Mouse (Mus musculus) midbrain, embryonic 15.5 days (tissue): ENCODE measurements around the gene Ttc8. TPM values are rescaled to one million over a fixed set of nuclear protein-coding genes. Genes with fewer than 3 reads are reported as not detected.
A peak's percentile ranks its signal among the peaks of the same experiment; 100 is the strongest.

Experiments
- ATAC-seq: fragments of 200-750 bp; cut with Nextera tagmentation; replicated peaks from 2 replicates; pipeline ENCODE4 v1.8.0; 2017; ENCODE audit warnings: moderate TSS enrichment
- H3K27ac ChIP-seq: fragments of 300-500 bp; sonication (generic); 2 replicates; pipeline ENCODE4 v1.5.1; 2015; ENCODE audit warnings: mild to moderate bottlenecking, inconsistent platforms
- H3K27me3 ChIP-seq: fragments of 300-500 bp; sonication (generic); replicated peaks from 2 replicates; pipeline ENCODE4 v1.6.1; 2015; ENCODE audit warnings: inconsistent platforms
- H3K36me3 ChIP-seq: fragments of 300-500 bp; sonication (generic); replicated peaks from 2 replicates; pipeline ENCODE4 v1.6.1; 2015; ENCODE audit warnings: inconsistent platforms
- H3K4me1 ChIP-seq: fragments of 300-500 bp; sonication (generic); 2 replicates; pipeline ENCODE4 v1.6.1; 2015; ENCODE audit warnings: inconsistent platforms
- H3K4me2 ChIP-seq: fragments of 300-500 bp; sonication (generic); 2 replicates; pipeline ENCODE4 v1.6.1; 2015; ENCODE audit warnings: inconsistent platforms, mild to moderate bottlenecking, moderate library complexity
- H3K4me3 ChIP-seq: fragments of 300-500 bp; sonication (generic); 2 replicates; pipeline ENCODE4 v1.5.1; 2015; ENCODE audit warnings: mild to moderate bottlenecking, inconsistent platforms
- H3K9ac ChIP-seq: fragments of 300-500 bp; sonication (generic); 2 replicates; pipeline ENCODE4 v1.6.1; 2015; ENCODE audit warnings: mild to moderate bottlenecking, inconsistent platforms
- H3K9me3 ChIP-seq: fragments of 300-500 bp; sonication (generic); 2 replicates; pipeline ENCODE4 v1.6.1; 2016; ENCODE audit warnings: inconsistent platforms
- WGBS: fragments of 180-500 bp; shearing (Covaris S2); methylation state at CpG from one replicate; pipeline ENCODE4 v1.1.7; 2015; ENCODE audit warnings: mixed read lengths; 5-methylcytosine and 5-hydroxymethylcytosine counted together
- polyA plus RNA-seq: library from polyadenylated mRNA; unstranded; fragments of >200 nt; fragmentation: Nextera tagmentation; extraction: Ambion mirVana; gene quantifications from 2 replicates; pipeline ENCODE4 v1.2.1, GENCODE M21; 2015

The Ttc8 gene
- polyA plus RNA-seq, result 36.8 and 39.3 TPM in 2 replicates

DNA sequence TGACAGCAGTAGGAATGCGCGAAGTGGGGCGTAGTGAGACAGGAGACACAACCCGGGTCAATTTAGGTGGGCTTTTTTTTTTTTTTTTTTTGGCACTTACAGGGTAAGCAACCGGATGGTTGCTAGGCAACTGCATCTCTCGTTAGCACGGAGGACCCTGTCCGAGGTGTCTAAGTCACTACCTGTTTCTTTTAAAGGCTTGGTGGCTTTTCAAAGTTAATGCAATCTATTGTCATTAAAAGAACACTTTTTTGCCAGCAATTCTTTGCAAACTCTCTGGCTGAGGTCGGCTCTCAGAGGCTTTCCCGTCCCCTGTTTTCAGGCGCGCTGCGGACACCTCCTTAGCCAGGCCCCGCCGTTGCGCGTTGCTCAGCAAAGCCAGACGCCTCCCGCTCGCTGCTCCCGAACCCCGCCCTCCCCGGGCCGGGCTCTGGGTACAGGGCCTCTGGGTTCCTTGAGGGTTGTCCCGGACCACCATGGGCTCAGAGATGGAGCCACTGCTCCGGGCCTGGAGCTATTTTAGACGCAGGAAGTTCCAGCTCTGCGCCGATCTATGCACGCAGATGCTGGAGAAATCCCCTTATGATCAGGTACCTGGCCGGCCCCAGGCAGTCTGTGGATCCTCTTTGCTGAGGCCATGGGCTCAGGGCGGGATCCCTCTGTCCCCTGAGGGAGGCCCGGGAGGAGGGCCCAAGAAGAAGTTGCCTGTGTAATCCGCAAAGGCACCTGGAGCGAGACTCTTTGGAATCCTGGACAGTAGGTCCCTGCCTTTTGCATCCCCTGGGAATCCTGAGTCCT is at the start of gene Ttc8:
TSS of gene Ttc8 (plus strand) at position 381 of the 798 bp plus-strand sequence.
- Histone ChIP-seq H3K27me3 (no peaks in the 10 kb centered on the region), H3K9ac (peak within 1 kb of the TSS; percentile 79), H3K4me3 (peak within 1 kb of the TSS; percentile 58), H3K4me1 (peaks cover 30% of the 10 kb centered on the region), H3K9me3 (no peaks in the 10 kb centered on the region), H3K36me3 (no peaks in the 10 kb centered on the region), H3K27ac (peak within 1 kb of the TSS; percentile 87), H3K4me2 (peak within 1 kb of the TSS; percentile 71)
- ATAC-seq, result peak; percentile 97
- under 1% methylated on average over 35 of the region's 35 CpGs for WGBS

DNA sequence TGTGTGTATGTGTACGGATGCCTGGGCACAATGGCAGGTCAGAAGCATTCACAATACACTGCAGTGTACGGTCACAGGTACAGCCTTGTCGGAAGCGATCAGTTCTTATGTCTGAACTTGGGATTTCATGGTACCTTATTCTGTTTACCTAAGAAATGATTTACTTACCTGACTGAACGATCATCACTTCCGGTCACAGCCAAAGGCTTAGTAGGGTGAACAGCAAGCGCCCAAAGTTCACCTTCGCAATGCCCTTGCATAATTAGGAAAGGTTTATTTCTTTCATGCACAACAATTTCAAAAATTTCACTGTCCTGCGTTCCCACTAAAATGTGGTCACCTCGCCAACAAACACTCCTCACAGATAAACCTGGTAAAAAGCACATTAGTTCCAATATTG is 47.5 kb upstream of the Ttc8 start:
- no peaks in the 10 kb centered on the region for H3K9me3 ChIP-seq
- H3K4me2 ChIP-seq, result no peak overlapping the region
- peaks cover 6% of the 10 kb centered on the region for H3K36me3 ChIP-seq
- no peaks in the 10 kb centered on the region for H3K27me3 ChIP-seq
- H3K27ac ChIP-seq, result no peak overlapping the region
- H3K4me1 ChIP-seq, result no peaks in the 10 kb centered on the region
- ATAC-seq, result no peak
- H3K9ac ChIP-seq, result no peak overlapping the region
- WGBS, result 96% methylated on average over 10 of the region's 10 CpGs
- no peak overlapping the region for H3K4me3 ChIP-seq

DNA sequence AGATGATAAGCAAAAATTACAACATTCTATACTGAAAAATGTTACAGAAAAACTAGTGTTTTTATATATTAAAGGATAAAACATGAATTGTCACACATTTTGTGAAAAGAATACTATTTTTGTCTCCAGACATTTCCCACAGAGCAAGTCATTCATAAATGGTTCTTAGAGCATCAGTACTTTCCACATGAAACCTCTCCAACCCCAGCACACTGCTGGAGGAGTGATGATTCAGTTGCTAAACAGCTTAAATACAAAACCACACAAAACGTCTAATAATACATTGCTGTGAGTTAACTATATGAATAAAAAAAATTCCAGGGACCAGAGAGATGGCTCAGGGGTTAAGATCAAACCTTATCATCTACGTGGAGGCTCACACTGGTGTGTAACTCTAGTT is 45.2 kb upstream of the Ttc8 start:
- Histone ChIP-seq H3K9me3 (no peaks in the 10 kb centered on the region), H3K27me3 (no peaks in the 10 kb centered on the region), H3K4me2 (no peak overlapping the region), H3K4me3 (no peak overlapping the region), H3K4me1 (no peaks in the 10 kb centered on the region), H3K9ac (no peak overlapping the region), H3K27ac (no peak overlapping the region), H3K36me3 (peaks cover 1% of the 10 kb centered on the region; the same call in 1 of the 2 replicates)
- 65% methylated on average over 2 of the region's 2 CpGs for WGBS
- ATAC-seq, result no peak

DNA sequence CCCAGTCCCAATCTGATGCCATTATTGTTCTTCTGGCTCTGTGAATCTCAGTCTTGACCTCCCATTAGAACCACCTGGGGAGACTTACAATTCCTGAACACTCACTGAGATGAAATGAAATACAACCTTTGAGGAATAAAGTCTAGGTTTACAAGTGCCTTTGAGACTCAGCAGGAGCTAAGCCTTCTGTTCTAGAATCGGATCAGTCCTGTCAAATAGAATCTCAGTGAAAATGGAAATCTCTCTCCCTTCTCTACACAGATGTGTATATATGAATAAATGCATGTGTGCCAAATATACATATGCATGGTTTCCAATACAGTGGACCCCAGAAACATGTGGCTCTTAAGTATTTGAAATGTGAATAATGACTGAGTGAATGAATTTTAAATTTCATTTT is 41.7 kb upstream of the Ttc8 start:
- WGBS, result 28% methylated on average over 1 of the region's 1 CpGs
- Histone ChIP-seq H3K9ac (no peak overlapping the region), H3K9me3 (no peaks in the 10 kb centered on the region), H3K27ac (no peak overlapping the region), H3K27me3 (no peaks in the 10 kb centered on the region), H3K4me3 (no peak overlapping the region), H3K4me2 (no peak overlapping the region), H3K36me3 (no peaks in the 10 kb centered on the region), H3K4me1 (no peaks in the 10 kb centered on the region)
- ATAC-seq, result 0 out of 2 replicates have a peak, but pooled peaks have one; percentile 39

DNA sequence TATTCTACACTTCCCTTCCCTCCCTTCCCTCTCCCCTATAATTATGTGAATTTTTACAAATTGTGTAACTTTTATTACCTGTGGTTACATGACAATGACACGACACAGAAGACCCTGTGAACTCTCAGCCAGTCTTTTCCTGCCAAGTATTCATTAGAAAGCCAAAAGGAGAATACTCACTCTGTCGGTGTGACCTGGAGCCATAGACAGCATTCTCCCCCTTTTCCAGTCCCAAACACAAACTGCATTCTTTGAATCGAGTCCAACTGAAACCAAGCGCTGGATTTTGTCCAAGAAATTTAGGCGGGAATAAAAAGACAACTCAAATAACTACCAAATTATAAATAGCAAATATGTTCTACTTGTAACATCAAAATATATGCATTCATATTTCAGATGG is 38.6 kb upstream of the Ttc8 start:
- ATAC-seq, result no peak
- Histone ChIP-seq H3K27me3 (no peaks in the 10 kb centered on the region), H3K4me1 (no peaks in the 10 kb centered on the region), H3K9me3 (no peaks in the 10 kb centered on the region), H3K4me3 (no peak overlapping the region), H3K27ac (no peak overlapping the region), H3K36me3 (no peaks in the 10 kb centered on the region), H3K4me2 (no peak overlapping the region), H3K9ac (no peak overlapping the region)
- 62% methylated on average over 5 of the region's 5 CpGs for WGBS

DNA sequence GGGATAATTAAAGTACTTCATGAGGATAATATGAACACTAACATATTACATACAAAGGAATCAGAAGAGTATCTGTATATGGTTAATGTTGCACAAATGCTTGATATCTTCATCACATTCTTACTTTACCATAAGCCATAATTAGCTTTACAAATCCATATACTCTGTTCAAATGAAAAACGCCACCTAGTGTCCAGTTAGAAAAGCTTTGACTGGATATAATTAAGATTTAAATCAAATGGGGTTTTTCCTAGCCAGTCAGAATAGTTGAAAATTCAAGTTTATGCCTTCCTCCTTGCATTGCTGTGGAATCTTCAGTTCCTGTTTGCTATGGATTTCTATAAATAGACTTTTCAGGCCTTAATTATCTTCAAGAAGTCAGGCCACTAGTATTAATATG is 35.9 kb upstream of the Ttc8 start:
- no peak overlapping the region for H3K9ac ChIP-seq
- ATAC-seq, result no peak
- no peaks in the 10 kb centered on the region for H3K27me3 ChIP-seq
- H3K4me2 ChIP-seq, result no peak overlapping the region
- WGBS, result 14% methylated on average over 1 of the region's 1 CpGs
- no peaks in the 10 kb centered on the region for H3K9me3 ChIP-seq
- H3K27ac ChIP-seq, result no peak overlapping the region
- H3K36me3 ChIP-seq, result no peaks in the 10 kb centered on the region
- H3K4me1 ChIP-seq, result no peaks in the 10 kb centered on the region
- no peak overlapping the region for H3K4me3 ChIP-seq

DNA sequence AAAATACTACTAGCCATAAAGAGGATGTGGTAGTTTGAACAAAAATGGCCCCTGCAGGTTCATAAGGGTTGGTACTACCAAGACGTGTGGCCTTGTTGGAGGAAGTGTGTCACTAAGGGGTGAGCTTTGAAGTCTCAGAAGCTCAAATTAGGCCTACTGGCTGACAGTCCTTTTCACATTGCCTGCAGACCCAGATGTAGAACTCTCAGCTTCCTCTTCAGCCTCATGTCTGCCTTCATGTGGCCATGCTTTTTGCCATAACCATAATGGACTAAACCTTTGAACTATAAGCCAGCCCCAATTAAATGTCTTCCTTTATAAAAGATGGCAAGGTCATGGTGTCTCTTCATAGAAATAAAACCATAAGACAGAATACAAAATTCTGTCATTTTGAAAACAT is 23.6 kb upstream of the Ttc8 start:
- WGBS, result 52% methylated on average over 1 of the region's 1 CpGs

DNA sequence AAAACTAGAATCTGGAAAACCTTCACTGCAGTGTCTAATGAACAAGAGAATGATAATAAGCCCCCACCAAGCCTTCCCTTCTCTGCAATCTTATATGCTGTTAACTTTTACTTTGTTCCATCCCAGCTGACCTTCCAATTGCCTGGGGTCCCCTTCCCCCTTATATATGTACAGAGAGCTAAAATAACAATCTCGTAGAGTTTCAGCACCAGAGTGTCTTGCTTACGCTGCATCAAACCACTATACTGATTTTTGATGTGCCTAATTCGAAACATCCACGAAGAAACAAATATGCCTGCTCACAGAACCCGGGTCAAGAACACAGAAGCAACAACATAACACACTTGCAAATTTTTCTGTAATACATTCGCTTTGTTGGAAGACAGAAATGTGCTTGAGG is 20.7 kb upstream of the Ttc8 start:
- Histone ChIP-seq H3K4me1 (peaks cover 19% of the 10 kb centered on the region), H3K27me3 (no peaks in the 10 kb centered on the region), H3K9me3 (no peaks in the 10 kb centered on the region), H3K9ac (peak overlapping the region; percentile 85), H3K36me3 (no peaks in the 10 kb centered on the region), H3K4me3 (peak overlapping the region; percentile 89), H3K4me2 (peak overlapping the region; percentile 70), H3K27ac (no peak overlapping the region)
- no peak for ATAC-seq
- WGBS, result 28% methylated on average over 6 of the region's 6 CpGs

More for the DNA sequence above, 23.6 kb upstream of the Ttc8 start:
- Histone ChIP-seq H3K27ac (no peak overlapping the region), H3K4me3 (no peak overlapping the region), H3K9ac (no peak overlapping the region), H3K27me3 (no peaks in the 10 kb centered on the region), H3K4me1 (peaks cover 19% of the 10 kb centered on the region), H3K4me2 (no peak overlapping the region), H3K9me3 (no peaks in the 10 kb centered on the region), H3K36me3 (no peaks in the 10 kb centered on the region)
- ATAC-seq, result no peak

DNA sequence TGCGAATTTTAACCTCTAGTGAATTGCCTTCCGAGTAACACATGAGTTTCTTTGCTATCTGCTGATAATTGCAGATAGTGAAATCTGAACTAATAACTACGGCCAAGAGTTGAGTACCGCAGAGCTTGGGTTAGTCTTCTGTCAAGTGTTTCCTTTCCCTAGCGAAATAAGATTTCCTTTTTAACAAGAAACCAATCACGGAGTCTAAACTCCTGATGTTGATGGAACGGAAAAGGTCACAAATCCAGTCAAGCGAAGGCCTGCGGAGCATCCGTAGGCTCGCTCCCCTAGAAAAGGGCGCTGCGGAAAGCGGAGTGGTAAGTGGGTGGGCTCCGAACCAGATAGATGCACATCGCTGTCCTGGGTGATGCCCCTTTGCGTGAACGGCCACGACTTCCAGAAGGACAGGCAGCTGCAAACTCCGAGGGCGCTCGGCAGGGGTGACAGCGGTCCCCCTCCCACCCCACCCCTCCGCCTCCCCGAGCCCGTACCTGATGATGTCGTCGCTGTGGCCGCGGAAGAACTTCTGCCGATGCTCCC is 20.0 kb upstream of the Ttc8 start:
- peak; percentile 49 for ATAC-seq
- 1% methylated on average over 31 of the region's 31 CpGs for WGBS
- peak overlapping the region; percentile 89 for H3K4me3 ChIP-seq
- H3K27ac ChIP-seq, result peak overlapping the region; percentile 92
- peak overlapping the region; percentile 85 for H3K9ac ChIP-seq
- peaks cover 19% of the 10 kb centered on the region for H3K4me1 ChIP-seq
- peak overlapping the region; percentile 70 for H3K4me2 ChIP-seq
- no peaks in the 10 kb centered on the region for H3K27me3 ChIP-seq
- H3K36me3 ChIP-seq, result no peaks in the 10 kb centered on the region
- no peaks in the 10 kb centered on the region for H3K9me3 ChIP-seq

DNA sequence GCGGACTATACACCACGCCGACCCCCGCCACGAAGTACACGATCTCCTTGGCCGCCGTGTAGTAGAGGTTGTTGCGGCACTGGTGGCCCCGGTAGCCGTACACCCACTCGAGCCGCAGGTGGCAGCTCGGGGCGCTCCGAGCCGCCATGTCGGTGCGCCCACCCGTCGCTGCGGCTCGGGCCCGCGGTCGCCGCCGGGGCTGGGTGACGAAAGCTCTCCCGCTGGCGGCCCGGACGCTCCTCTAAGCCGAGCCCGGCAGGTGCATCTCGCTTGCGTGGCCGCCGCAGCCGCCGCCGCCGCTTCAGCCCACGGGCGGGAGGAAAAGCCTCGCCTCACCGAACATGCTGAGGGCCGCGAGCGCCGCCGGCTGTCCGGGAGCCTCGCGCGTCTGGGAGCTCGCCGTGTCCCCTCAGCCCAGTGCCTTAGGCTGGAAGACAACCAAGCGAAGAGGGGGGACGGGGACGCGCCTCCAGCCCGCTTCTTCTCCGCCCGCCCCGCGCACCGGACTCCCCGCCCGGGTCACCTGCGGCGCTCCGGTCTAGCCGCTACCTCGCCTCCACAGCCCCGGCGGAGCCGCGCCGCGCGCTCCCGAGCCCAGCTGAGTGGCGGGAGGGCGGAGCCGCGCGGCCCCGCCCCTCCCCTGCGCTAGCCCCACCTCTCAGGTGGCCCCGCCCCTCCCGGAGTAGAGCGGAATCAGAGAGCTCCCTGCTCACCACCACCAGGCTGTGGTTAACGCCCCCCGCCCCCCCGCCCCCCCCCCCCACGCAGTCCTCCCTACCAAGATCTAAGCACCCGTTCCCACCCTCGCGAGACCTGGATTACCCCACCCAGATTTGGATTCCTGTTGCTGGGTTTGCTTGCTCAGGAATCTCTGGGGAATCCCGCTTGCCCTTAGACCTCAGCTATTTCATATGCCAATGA is 19.2 kb upstream of the Ttc8 start, which contains the start of gene Eml5:
TSS of gene Eml5 (minus strand) at position 604 of the 921 bp plus-strand sequence.
- Histone ChIP-seq H3K4me1 (peaks cover 19% of the 10 kb centered on the region), H3K4me2 (peak within 1 kb of the TSS; percentile 70), H3K4me3 (peak within 1 kb of the TSS; percentile 89), H3K27ac (peak within 1 kb of the TSS; percentile 92), H3K36me3 (no peaks in the 10 kb centered on the region), H3K27me3 (no peaks in the 10 kb centered on the region), H3K9ac (peak within 1 kb of the TSS; percentile 85), H3K9me3 (no peaks in the 10 kb centered on the region)
- ATAC-seq, result peak; percentile 92
- under 1% methylated on average over 82 of the region's 101 CpGs for WGBS

DNA sequence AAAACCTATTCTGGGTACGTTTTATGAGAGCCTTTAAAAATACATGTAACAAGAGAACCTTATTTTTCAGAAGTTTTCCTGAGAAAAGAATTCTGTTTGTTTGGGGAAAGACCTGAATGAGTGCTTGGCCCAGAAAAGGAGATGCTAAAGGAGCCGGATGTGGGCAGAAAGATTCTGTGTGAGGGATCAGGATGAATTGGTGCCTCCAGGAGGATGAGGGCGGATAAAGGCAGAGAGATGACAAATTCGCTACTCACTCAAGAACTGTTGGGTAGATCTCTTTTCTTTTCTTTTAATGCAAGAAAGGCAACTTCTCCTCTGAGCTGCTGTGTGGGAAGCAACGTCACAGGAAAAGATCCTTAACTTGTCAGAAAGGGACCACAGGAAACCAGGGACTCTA is 14.9 kb upstream of the Ttc8 start:
- no peaks in the 10 kb centered on the region for H3K9me3 ChIP-seq
- H3K27ac ChIP-seq, result no peak overlapping the region
- H3K4me1 ChIP-seq, result no peaks in the 10 kb centered on the region; the same call in 1 of the 2 replicates
- no peaks in the 10 kb centered on the region for H3K27me3 ChIP-seq
- H3K9ac ChIP-seq, result no peak overlapping the region
- 83% methylated on average over 5 of the region's 5 CpGs for WGBS
- no peak for ATAC-seq
- H3K4me3 ChIP-seq, result no peak overlapping the region
- H3K36me3 ChIP-seq, result no peaks in the 10 kb centered on the region
- no peak overlapping the region for H3K4me2 ChIP-seq

DNA sequence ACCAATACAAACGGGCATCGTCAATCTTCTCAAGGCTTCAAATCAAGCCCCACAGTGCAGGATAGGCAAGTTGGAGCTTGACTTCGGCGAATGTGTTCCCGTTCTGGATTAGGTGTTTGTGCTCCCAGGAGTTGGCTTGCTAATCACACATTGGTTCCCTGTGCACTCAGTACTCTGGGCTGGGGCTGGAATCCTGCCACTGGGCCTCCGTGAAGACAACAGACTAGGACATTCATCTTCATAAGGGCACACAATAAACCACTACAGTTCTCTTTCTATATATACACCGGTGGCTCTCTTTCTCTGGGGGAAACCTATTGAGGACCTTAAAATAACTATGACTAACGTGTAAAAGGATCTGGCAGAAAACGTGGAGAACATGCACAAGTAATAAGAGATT is 10.3 kb upstream of the Ttc8 start:
- no peak overlapping the region for H3K4me3 ChIP-seq
- H3K27me3 ChIP-seq, result no peaks in the 10 kb centered on the region
- WGBS, result 76% methylated on average over 9 of the region's 9 CpGs
- H3K36me3 ChIP-seq, result no peaks in the 10 kb centered on the region
- H3K4me2 ChIP-seq, result no peak overlapping the region
- no peaks in the 10 kb centered on the region for H3K9me3 ChIP-seq
- H3K4me1 ChIP-seq, result no peaks in the 10 kb centered on the region
- no peak overlapping the region for H3K27ac ChIP-seq
- ATAC-seq, result no peak
- H3K9ac ChIP-seq, result no peak overlapping the region
